In the genomic region with DNA sequence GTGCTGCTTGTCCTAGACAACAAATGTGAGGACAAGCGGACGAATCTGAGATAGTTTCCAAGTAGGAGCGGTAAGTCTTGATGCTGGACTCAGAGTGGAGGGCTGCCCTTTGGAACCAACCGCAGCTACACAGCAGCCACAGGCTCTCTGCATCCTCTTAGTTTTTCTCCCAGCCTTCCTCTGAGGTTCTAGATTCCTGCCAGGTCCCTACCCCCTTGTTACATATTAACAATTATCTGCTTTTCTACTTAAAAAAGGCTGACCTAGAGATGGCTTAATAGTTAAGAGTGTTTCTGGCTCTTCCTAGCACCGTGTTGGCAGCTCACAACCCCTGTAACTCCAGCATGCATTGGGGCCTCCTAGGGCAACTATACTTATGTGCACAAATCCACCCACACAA, we compare ENCODE assay signal across 17 mouse cellular contexts. TPM values are rescaled to one million over a fixed set of nuclear protein-coding genes. Genes with fewer than 3 reads are reported as not detected.
"Had no signal": no experiment of that assay in that cellular context is flagged by ENCODE, and none has a peak within 500 bp of the region (broad histone marks: within the 10 kb centered on the region; RNA-seq: fewer than 3 reads in every experiment).

No protein-coding gene starts in this region.

- H3K27ac ChIP-seq: hindbrain, embryonic 14.5 days; intestine, embryonic 15.5 days; layer of hippocampus, adult 2 months; lung, embryonic 15.5 days; macrophage; midbrain, embryonic 15.5 days; neural tube, embryonic 12.5 days; stomach, embryonic 15.5 days had no signal

- H3K36me3 ChIP-seq: intestine, embryonic 15.5 days; liver, embryonic 15.5 days; lung, embryonic 15.5 days; midbrain, embryonic 15.5 days; neural tube, embryonic 12.5 days; stomach, embryonic 15.5 days had no signal

- DNase-seq: lung, postnatal 14 days; retina, postnatal 1 day; right cerebral cortex, postnatal 14 days; thymus, adult 2 months; thymus, postnatal 25 days had no signal

- H3K9me3 ChIP-seq: intestine, embryonic 15.5 days; liver, embryonic 15.5 days; lung, embryonic 15.5 days; midbrain, embryonic 15.5 days; neural tube, embryonic 12.5 days; stomach, embryonic 15.5 days had no signal

- H3K9ac ChIP-seq: hindbrain, embryonic 14.5 days; intestine, embryonic 15.5 days; liver, embryonic 15.5 days; lung, embryonic 15.5 days; midbrain, embryonic 15.5 days; neural tube, embryonic 12.5 days; stomach, embryonic 15.5 days had no signal

- ATAC-seq: intestine, embryonic 15.5 days; midbrain, embryonic 15.5 days had no signal

- H3K4me3 ChIP-seq: intestine, embryonic 15.5 days; layer of hippocampus, adult 2 months; liver, embryonic 15.5 days; lung, embryonic 15.5 days; megakaryocyte, embryonic 14.5 days; midbrain, embryonic 15.5 days; neural tube, embryonic 12.5 days; stomach, embryonic 15.5 days had no signal

- H3K27me3 ChIP-seq: intestine, embryonic 15.5 days; liver, embryonic 15.5 days; lung, embryonic 15.5 days; midbrain, embryonic 15.5 days; neural tube, embryonic 12.5 days; stomach, embryonic 15.5 days had no signal

- H3K4me2 ChIP-seq: hindbrain, embryonic 14.5 days; intestine, embryonic 15.5 days; liver, embryonic 15.5 days; lung, embryonic 15.5 days; midbrain, embryonic 11.5 days; midbrain, embryonic 15.5 days; neural tube, embryonic 12.5 days; stomach, embryonic 15.5 days had no signal

RNA-seq across cellular contexts. Expression of a gene that starts 57.9 kb away (rescaled TPM):
- polyA plus RNA-seq: liver, embryonic 15.5 days; macrophage; midbrain, embryonic 11.5 days; thymus, adult 2 months; urinary bladder, adult 2 months had no signal
